Mouse (Mus musculus) cerebellum, adult 9-10 months (tissue): ENCODE data around the gene Rhobtb3.
"Not testable (repeated sequence)": the region's sequence is repeated elsewhere in the genome, so short reads cannot be mapped to it uniquely, and the experiment has no call there.

Experiments used
- DNase-seq: peaks from one replicate; pipeline ENCODE4 v3.0.0; 2022

The Rhobtb3 gene

GRCm38 (mm10) chr13:75927951-75928350 lies 15.8 kb downstream of the Rhobtb3 start:
- no peak for DNase-seq

DNA sequence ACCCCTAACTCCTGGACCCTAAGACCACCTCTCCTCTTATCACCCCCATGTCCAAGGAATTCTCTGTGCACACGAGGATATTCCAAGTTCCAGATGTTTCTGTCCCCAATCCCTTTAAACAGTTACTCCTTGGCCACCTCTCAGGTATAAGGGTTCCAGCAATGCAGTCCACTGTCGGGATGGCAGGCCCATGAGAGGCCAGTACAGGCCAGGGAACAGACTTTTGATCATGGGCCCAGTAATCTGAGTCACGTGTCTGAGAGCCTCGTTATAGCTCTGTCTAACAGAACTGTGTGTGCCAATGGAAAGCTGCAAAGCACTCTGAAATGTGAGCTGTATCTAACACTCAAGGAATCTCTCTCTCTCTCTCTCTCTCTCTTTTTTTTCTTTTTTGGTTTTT lies 29.6 kb downstream of the Rhobtb3 start:
- DNase-seq, result no peak

GRCm38 (mm10) chr13:75908187-75908586 lies 35.5 kb downstream of the Rhobtb3 start:
- DNase-seq, result no peak

GRCm38 (mm10) chr13:75907133-75907532 lies 36.6 kb downstream of the Rhobtb3 start:
- DNase-seq, result no peak

DNA sequence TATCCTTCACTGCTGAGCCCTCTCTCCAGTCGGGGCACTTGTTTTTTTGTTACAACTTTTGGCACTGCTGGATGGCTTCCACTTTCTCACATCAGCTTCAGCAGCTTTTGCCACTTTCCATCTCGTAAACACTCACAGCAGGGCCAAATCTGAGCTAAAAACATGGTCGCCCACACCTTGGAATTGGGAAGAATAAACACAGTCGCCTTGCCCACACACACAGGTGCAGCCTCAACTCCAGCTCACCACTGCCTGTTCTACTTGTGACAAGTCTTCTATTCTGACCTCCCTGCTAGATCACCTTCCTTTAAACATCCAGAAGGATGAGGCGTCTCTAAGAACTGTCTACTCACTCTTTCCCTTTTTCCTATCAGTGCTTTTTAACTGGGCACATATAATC lies 39.1 kb downstream of the Rhobtb3 start:
- no peak for DNase-seq

DNA sequence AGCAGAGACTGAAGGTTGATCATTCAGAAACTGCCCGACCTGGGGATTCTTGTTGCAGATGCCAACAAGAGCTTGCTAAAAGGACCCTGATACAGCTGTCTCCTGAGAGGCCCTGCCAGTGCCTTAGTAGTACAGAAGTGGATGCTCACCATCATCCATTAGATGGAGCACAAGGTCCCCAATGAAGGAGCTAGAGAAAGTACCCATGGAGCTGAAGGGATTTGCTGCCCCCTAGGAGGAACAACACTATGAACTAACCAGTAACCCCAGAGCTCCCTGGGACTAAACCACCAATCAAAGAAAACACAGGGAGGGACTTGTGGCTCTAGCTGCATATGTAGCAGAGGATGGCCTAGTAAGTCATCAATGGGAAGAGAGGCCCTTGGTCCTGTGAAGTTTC lies 42.8 kb downstream of the Rhobtb3 start:
- DNase-seq, result not testable (repeated sequence)

- DNase-seq, result no peak
Observed at GRCm38 (mm10) chr13:75892876-75893275, 50.8 kb downstream of the Rhobtb3 start.

DNA sequence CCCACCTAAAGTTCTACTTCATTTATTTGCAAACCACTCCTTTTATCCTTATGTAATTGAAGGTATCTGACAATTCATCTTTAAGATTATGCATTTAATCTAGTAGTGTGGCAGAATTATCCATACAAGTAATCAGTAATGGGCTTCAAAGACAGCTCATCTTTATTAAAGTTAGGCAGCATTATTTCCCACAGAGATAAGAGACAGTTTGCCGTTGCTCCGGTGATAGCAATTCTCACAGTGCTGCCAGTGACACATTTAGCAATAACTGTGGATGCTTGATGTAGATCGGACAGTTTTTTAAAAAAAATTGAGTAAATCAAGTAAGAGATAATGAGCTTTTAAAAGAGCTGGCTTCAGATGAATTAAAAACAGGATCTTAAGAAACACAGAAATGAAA lies 51.4 kb downstream of the Rhobtb3 start:
- no peak for DNase-seq

DNA sequence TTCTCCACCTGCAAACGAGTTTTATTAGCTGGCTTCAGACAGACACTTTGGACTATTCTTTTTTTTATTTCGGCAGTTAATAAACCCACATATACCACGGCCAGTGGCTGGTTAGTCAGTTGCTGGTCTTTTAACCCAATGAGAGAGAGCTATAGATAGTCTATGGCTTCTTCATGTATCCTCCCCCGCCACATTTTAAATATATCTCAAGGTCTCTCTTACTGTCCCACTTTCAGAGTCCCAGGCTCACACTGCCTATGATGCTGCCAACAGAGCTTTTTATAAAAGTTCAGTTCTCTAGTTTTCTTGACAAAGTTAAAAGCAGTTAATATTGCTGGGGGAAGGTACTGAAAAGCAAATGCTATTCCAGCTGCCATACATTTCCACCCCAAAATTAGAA lies 51.9 kb downstream of the Rhobtb3 start:
- DNase-seq, result no peak

DNA sequence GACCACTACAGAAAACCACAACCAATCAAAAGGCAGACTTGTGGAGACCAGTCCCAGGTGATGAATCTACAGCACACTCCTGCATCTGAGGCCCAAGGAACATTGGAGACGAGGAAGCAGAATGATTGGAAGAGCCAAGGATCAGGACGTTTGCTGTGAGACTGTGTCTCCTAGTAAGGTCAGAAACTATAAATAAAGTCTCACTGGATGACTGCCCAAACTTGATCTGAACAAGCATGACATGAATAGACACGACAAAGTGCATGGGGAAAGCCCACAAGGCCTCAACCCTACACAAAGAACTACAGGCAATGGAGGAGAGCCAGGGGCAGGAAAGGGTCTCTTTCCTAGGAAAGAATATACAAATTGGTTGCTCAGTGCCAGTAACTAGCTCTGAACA lies 59.9 kb downstream of the Rhobtb3 start:
- no peak for DNase-seq

DNA sequence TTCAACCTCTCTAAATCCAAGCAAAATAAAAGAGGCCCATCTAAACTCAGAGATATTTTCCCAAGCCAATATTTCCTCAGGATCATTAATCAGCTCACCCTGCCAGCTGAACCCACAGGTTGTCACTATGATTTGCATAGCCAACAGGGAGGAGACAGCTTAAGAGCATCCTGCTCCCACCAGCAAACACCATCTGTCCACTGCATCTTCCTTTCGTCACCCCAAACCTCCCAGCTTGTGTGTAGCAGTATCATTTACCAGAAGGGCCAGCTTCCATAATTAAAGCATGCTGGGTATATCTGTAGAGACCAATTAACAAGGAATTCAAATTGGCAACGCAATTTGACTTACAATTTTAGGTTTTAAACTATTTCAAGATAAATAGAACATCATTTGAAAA lies 63.2 kb downstream of the Rhobtb3 start:
- DNase-seq, result no peak

- no peak for DNase-seq
Observed at GRCm38 (mm10) chr13:75879756-75880155, 64.0 kb downstream of the Rhobtb3 start.

DNA sequence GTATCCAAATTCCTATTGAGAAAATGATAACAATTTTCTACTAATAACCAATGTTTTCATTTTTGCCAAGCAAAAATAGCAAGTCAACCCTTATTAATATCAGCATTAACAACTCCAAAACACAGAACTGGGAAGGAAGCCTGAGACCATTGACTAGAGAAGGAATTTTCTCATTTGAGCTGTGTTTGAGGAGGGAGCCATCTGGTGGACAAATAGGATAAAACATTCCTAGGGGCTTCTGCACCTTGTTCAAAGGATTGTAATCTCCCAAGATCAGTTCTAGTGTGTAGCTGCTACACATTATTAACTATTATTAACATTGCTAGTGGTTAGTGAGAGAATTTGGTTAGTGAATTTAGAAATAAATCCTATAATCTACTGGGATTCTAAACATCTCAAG lies 65.8 kb downstream of the Rhobtb3 start:
- peak; percentile 73 for DNase-seq

DNA sequence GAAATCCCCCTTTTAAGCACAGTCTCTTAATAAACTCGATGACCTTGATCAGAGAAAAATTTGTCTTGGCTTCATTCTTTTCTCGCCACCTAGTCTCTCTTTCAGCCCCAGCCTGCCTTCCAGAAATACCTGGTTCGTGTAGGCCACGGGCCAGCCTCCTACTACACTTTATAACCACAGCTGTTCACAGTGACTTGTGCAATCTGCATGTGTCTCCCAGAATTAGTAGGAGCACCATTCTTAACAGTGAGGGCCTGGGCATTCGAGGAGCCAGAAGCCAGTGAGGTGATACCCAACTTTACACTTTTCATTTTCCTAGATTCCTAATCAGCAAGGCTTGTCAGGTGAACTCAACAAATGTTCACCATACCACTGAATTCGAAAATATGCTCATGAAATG lies 67.1 kb downstream of the Rhobtb3 start:
- DNase-seq, result no peak

DNA sequence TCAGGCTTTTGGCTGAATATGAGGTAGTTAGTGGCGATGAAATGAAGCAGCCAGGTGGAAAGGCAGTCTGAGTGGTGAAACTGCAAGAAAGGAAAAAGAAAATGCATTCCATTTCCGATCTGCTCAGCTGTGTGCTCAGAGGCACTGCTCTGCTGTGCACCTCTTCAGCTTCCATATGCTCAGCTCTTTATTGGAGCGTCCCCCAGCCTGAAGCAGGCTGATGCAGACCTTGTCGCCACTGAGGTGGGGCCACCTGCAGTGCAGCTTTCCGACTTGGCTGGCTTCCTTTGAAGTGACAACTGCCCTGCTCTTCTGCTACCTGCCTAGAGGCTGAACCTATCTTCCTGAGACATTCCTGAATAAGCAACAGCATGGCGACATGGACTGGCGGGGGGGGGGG lies 67.5 kb downstream of the Rhobtb3 start:
- DNase-seq, result peak; percentile 56

- DNase-seq, result no peak
Observed at GRCm38 (mm10) chr13:75874608-75875376, 68.9 kb downstream of the Rhobtb3 start.

DNA sequence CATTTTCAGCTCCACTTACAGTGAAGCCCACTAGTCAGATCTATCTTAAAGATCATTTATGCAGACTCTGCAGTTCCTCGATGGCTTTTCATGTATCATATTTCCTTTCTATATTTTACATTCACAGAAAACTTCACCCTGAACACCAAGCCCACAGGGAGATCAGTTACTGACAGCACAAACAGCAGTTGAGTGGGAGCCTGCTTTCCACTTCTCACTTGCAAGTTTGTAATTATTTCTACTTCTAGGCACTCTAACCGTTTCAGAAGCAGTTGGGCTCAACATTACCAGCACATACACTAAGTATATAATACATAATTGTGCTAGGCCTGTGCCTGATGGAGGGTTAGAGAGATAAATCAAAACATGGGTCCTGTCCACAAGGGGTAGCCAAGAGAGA lies 75.8 kb downstream of the Rhobtb3 start:
- DNase-seq, result no peak

DNA sequence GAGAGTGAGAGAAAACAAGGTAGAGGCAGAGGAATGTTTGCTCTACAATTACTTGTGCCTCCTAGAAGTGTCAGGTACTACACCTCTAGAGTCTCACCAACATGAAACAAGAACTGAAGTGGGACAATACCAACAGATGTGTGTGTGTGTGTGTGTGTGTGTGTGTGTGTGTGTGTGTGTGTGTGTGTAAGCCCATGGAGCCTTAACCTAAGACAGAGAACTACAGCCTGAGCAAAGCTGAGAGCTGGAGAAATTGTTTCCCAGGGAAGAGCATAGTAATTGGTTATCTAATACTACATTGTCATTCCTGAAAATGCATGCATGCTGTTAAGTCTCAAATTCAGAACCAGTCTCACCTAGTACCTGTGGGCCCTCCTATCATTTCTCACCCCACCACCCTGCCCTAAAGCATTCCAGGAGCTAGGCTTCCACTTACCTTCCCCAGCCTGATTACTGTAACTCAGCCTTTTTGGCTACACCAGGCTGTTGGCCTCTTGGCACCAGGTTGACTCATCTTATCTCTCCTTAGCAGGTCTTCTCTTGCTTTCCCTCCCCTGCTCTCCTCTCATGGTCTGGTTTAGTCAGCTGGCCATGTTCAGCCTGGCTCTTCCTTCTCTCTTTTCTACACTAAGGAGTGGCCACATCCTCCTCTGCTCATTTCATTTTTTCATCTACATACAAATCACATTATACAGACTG lies 78.1 kb downstream of the Rhobtb3 start:
- no peak for DNase-seq

DNA sequence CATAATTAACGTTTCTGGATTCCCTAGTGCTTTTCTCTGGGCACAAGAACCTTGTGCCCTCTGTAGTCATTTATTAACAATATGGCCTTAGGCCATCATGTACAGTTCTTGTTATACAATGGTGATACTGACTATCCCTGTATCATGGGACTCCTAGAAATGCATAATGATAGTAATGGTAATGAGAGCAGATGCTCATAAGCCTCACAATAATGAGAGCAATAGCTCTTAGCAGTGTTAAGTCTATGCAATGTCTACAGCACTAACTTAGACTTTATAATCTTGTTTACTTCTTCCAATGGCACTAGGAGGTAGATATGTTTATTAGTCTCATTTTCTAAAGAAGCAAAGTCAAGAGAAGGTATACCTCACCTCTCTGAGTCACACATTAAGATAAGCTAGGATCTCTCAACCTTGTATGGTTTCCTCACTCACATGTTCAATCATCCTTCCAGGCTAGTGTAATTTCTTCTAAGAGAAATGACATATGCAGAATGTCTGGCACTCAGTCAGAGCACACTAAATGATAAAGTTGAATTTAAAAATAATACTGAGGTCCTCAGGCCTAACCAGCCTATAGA lies 84.4 kb downstream of the Rhobtb3 start:
- no peak for DNase-seq

- DNase-seq, result no peak
Observed at GRCm38 (mm10) chr13:75853118-75853517, 90.6 kb downstream of the Rhobtb3 start.

DNA sequence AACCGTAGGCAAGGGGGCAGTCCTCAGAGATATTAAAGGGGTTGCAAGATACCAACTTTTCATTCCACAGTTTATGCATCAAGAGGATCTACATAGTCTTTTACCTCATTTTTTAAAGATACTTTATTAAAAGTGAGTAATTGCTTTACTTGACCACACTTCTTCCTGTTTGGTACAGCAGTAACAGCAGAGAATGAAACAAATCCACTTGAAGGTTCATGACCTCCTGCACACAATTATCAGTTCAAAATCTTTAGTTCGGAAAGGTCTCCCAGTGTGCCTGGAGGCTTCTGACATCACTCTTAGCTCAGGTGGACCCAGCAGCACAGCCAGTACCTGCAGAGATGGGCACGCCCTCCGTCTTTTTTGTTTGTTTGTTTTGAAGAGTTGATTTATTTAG lies 91.7 kb downstream of the Rhobtb3 start:
- no peak for DNase-seq

DNA sequence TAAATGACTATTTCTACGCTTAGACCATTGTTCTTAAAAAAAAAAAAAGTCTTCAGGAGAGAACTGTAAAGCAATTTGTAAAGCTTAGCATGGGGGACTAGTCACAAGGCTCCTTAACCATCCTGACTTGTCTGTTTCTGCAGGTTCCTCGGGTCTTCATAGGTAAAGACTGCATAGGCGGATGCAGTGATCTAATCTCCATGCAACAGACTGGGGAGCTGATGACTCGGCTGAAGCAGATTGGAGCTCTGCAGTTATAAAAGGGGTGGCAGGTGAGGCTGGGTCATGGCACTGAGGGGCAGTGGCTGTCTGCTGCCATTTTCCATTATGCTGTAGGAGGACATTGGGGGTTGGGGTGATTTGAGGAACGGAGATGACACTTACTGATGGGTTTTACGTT lies 96.7 kb downstream of the Rhobtb3 start:
- DNase-seq, result no peak

DNA sequence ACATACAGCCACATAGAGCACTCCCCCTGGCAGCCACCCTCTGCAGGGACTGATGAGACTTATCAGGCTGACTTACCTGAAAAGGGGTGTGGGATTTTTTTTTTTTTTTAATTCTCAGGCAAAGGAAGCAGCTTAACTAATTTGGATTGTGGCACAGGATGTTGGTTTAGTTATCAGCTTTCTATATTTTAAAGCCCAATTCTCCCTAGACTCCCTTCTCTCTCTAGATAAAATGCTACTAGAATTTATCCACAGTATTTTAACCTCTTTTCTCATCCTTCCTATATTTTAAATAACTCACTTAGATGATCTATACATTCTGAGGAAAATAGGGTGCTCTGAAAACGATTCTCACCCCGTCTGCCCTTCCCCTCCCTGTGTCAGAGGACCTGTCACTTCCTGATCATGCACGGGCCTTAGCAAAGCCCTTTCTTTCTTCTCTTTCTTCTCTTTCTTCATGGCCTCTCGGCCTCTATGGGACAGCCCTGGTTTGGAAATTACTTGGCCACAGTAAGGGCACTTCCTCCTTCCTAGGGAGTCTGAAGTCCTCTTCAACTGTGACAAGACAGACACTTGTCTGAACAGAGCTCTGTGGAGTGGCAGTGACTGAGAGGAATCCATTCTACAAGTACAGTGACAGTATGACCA lies 98.1 kb downstream of the Rhobtb3 start:
- no peak for DNase-seq
